Comparison of ENCODE assay signal across 9 mouse cellular contexts in the genomic region with DNA sequence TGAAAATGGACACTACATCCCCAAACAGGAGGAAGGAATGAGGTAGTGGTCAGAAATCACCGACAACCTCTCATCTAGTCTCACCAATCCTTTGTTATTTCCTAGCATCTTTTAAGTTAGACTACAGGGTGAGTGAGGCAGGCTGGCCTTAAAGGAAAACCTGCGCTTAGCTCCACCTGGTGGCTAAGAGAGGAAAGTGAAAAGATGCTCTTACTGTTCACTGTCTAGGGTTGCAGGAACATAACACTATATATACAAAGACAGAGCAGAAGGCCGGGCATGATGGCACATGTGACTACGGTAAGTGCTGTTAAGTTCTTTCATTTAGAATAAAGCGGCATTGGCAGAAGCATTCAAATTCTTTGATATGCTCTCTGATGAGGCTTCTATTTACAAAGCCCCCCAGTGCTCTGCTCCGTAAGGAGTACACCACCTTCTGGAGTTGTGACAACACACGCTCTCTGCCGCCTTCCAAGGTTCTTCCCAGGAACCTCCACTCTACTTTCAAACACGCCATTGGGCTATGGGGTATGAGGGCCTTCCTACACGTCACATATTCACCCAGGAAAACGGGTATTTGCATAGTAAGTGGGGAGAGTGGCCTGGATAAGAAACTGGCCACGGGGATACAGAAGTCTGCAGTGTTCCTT. TPM values are rescaled to one million over a fixed set of nuclear protein-coding genes. Genes with fewer than 3 reads are reported as not detected.
DNase-seq lines count a peak whose midpoint lies in the region; ATAC-seq and TF ChIP-seq lines count a peak whose summit lies in the region.
"Had no signal": no experiment of that assay in that cellular context is flagged by ENCODE, and none has a peak within 500 bp of the region (broad histone marks: within the 10 kb centered on the region; RNA-seq: fewer than 3 reads in every experiment).

No protein-coding gene starts in this region.

- no peak overlapping the region for H3K4me3 ChIP-seq in spleen, adult 2 months (ENCODE audit: extremely low read depth, insufficient read depth, insufficient read length)
- no peak overlapping the region for H3K4me3 ChIP-seq in forebrain, embryonic 15.5 days
- H3K4me3 ChIP-seq in kidney, adult 2 months (ENCODE audit: insufficient read depth, low read depth, low read length) = no peak overlapping the region
- H3K4me3 ChIP-seq in limb, embryonic 14.5 days (replicated peaks; ENCODE audit: low read length) = no peak overlapping the region
- H3K4me3 ChIP-seq: erythroblast, embryonic 14.5 days had no signal

- no peak overlapping the region for H3K9ac ChIP-seq in forebrain, embryonic 15.5 days (replicated peaks)
- no peak overlapping the region for H3K9ac ChIP-seq in limb, embryonic 14.5 days (ENCODE audit: low read depth, low read length, severe bottlenecking)

- H3K9me3 ChIP-seq in forebrain, embryonic 15.5 days = no peaks in the 10 kb centered on the region
- no peaks in the 10 kb centered on the region for H3K9me3 ChIP-seq in limb, embryonic 14.5 days (ENCODE audit: control insufficient read depth, low read length)

- peak; percentile 83 for ATAC-seq in forebrain, embryonic 15.5 days (replicated peaks)
- ATAC-seq in limb, embryonic 14.5 days (ENCODE audit: low FRiP score, low read depth) = no peak; the same call in 1 of the 2 replicates
- ATAC-seq in monocyte, adult 5-6 weeks (replicated peaks; ENCODE audit: insufficient number of reproducible peaks, low FRiP score, low TSS enrichment, poor library complexity, severe bottlenecking) = peak; percentile 79

- TF ChIP-seq POLR2A in spleen, adult 2 months (IDR thresholded peaks at IDR 0.05; ENCODE audit: low read depth, low read length) = no peak
- TF ChIP-seq POLR2A in kidney, adult 2 months (IDR thresholded peaks at IDR 0.05; ENCODE audit: low read depth, low read length) = no peak
- no peak for TF ChIP-seq POLR2A in limb, embryonic 14.5 days (IDR thresholded peaks at IDR 0.05; ENCODE audit: borderline replicate concordance, extremely low read depth, insufficient read depth, insufficient read length)

- no peak overlapping the region for H3K4me2 ChIP-seq in forebrain, embryonic 15.5 days (replicated peaks)
- no peak overlapping the region for H3K4me2 ChIP-seq in limb, embryonic 14.5 days (replicated peaks; ENCODE audit: low read depth, low read length, severe bottlenecking)

- H3K27me3 ChIP-seq in spleen, adult 2 months (ENCODE audit: control insufficient read depth, insufficient read depth, low read length) = no peaks in the 10 kb centered on the region
- H3K27me3 ChIP-seq in forebrain, embryonic 15.5 days = no peaks in the 10 kb centered on the region
- no peaks in the 10 kb centered on the region for H3K27me3 ChIP-seq in kidney, adult 2 months (replicated peaks; ENCODE audit: control insufficient read depth, insufficient read depth, low read length)
- no peaks in the 10 kb centered on the region for H3K27me3 ChIP-seq in limb, embryonic 14.5 days (ENCODE audit: control insufficient read depth, insufficient read depth, low read length)

- DNase-seq in spleen, adult 2 months (ENCODE audit: low read depth in 1 of 2, low spot score in 2 of 2) = peak; percentile 23 to 28
- no peak for DNase-seq in spleen, postnatal 14 days (ENCODE audit: low spot score in 2 of 2)
- peak; percentile 73 to 75 for DNase-seq in cerebellum, adult 18-20 months
- peak; percentile 55 for DNase-seq in kidney, adult 2 months
- DNase-seq in limb, embryonic 14.5 days (ENCODE audit: low spot score) = peak; percentile 70
- DNase-seq in thymus, postnatal 36 days = peak; percentile 12 to 13

- 76% methylated on average over 12 of the region's 12 CpGs for WGBS in spleen, adult 2 months
- 63% methylated on average over 12 of the region's 12 CpGs for WGBS in forebrain, embryonic 15.5 days
- 58% methylated on average over 12 of the region's 12 CpGs for WGBS in kidney, adult 2 months
- whole genome bisulfite sequencing in limb, embryonic 14.5 days = 66% methylated on average over 12 of the region's 12 CpGs

- H3K27ac ChIP-seq in spleen, adult 2 months (ENCODE audit: insufficient read depth, low read length) = no peak overlapping the region
- H3K27ac ChIP-seq in forebrain, embryonic 15.5 days (replicated peaks) = no peak overlapping the region
- no peak overlapping the region for H3K27ac ChIP-seq in kidney, adult 2 months (ENCODE audit: insufficient read depth, low read depth, low read length)
- H3K27ac ChIP-seq in limb, embryonic 14.5 days (replicated peaks; ENCODE audit: low read depth, low read length) = no peak overlapping the region

- no peaks in the 10 kb centered on the region for H3K4me1 ChIP-seq in spleen, adult 2 months (ENCODE audit: control insufficient read depth, insufficient read depth, insufficient read length)
- H3K4me1 ChIP-seq in forebrain, embryonic 15.5 days = peaks cover 11% of the 10 kb centered on the region
- no peaks in the 10 kb centered on the region for H3K4me1 ChIP-seq in kidney, adult 2 months (ENCODE audit: control insufficient read depth, insufficient read depth, low read length)
- H3K4me1 ChIP-seq in limb, embryonic 14.5 days (ENCODE audit: control insufficient read depth, insufficient read depth, low read length) = no peaks in the 10 kb centered on the region

- TF ChIP-seq CTCF in spleen, adult 2 months (IDR thresholded peaks at IDR 0.05; ENCODE audit: extremely low read depth, insufficient read depth, insufficient read length, insufficient replicate concordance) = peak; percentile 54; the same call in 1 of the 2 replicates
- TF ChIP-seq CTCF in kidney, adult 2 months (conservative IDR thresholded peaks at IDR 0.05; ENCODE audit: insufficient read depth, insufficient read length, low read depth, low read length) = peak; percentile 72

- H3K36me3 ChIP-seq in spleen, adult 2 months (ENCODE audit: control insufficient read depth, insufficient read depth, low read length) = peaks cover 25% of the 10 kb centered on the region
- H3K36me3 ChIP-seq in forebrain, embryonic 15.5 days = peaks cover 13% of the 10 kb centered on the region; the same call in 1 of the 2 replicates
- no peaks in the 10 kb centered on the region; the same call in 1 of the 2 replicates for H3K36me3 ChIP-seq in kidney, adult 2 months (ENCODE audit: control insufficient read depth, insufficient read depth, low read length)
- H3K36me3 ChIP-seq in limb, embryonic 14.5 days (ENCODE audit: control insufficient read depth, insufficient read depth, low read length) = peaks cover 24% of the 10 kb centered on the region

RNA-seq across cellular contexts. Expression of a gene that starts 43.9 kb away (rescaled TPM):
- polyA plus RNA-seq in spleen, adult 2 months (2012; rRNA removed) = 24.0 and 28.4 TPM in 2 replicates
- polyA plus RNA-seq in forebrain, embryonic 15.5 days (2015; fragmentation: Nextera tagmentation; extraction: Ambion mirVana) = 99.1 and 107 TPM in 2 replicates
- polyA plus RNA-seq in kidney, adult 2 months (2012; rRNA removed) = 16.7 and 20.1 TPM in 2 replicates
- polyA plus RNA-seq in limb, embryonic 14.5 days (2012; rRNA removed) = 41.4 and 48.8 TPM in 2 replicates
- polyA plus RNA-seq in limb, embryonic 14.5 days (2014; fragmentation: Nextera tagmentation; extraction: Ambion mirVana) = 120 and 121 TPM in 2 replicates
- total RNA-seq in monocyte, adult 5-6 weeks (2017) = 173 to 192 TPM (median 187 TPM) in 3 replicates

Comparison
In these comparisons a context has a peak if more than half of its experiments do, and no peak if none do; other contexts are left out.
1. DNase-seq: peak in spleen, adult 2 months (2 of 2), cerebellum, adult 18-20 months (2 of 2), kidney, adult 2 months (single experiment), limb, embryonic 14.5 days (single experiment) and thymus, postnatal 36 days (2 of 2); none in spleen, postnatal 14 days (0 of 2).